In the genomic region with DNA sequence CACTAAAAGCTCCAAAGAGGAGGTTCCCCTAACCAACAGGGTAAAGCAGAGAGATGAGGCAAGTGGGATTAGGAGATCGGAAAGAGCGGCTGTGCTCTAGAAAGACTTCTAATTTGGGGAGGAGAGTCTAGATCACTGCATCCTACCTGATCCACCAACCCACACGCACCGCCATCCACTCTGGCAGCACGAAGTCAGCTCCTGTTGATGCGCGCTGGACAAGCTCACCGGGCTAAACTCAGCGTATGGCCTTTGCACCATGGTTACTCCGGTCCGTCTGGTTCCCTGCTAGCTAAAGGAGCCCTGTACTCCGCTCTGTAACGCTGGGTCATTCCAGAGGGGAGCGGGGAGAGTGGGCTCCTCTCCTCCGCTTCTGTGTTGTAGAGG, we compare ENCODE assay signal across 16 mouse cellular contexts. TPM values are rescaled to one million over a fixed set of nuclear protein-coding genes. Genes with fewer than 3 reads are reported as not detected.
A peak's percentile ranks its signal among the peaks of the same experiment; 100 is the strongest.
DNase-seq lines count a peak whose midpoint lies in the region; ATAC-seq lines count a peak whose summit lies in the region.
"Had no signal": no experiment of that assay in that cellular context is flagged by ENCODE, and none has a peak within 500 bp of the region (broad histone marks: within the 10 kb centered on the region; RNA-seq: fewer than 3 reads in every experiment).

No protein-coding gene starts in this region.

- peaks cover 91% of the 10 kb centered on the region for H3K27me3 ChIP-seq in megakaryocyte, embryonic 14.5 days (replicated peaks)
- peaks cover 99% of the 10 kb centered on the region for H3K27me3 ChIP-seq in embryonic facial prominence, embryonic 10.5 days (replicated peaks; ENCODE audit: low read depth, poor library complexity, severe bottlenecking)
- peaks cover 100% of the 10 kb centered on the region for H3K27me3 ChIP-seq in midbrain, embryonic 10.5 days (ENCODE audit: low read depth, poor library complexity, severe bottlenecking)
- peaks cover 96% of the 10 kb centered on the region for H3K27me3 ChIP-seq in kidney, embryonic 15.5 days

- 2% methylated on average over 15 of the region's 15 CpGs for WGBS in embryonic facial prominence, embryonic 10.5 days
- WGBS in midbrain, embryonic 10.5 days, result under 1% methylated on average over 15 of the region's 15 CpGs
- WGBS in kidney, embryonic 15.5 days, result 0% methylated on average over 15 of the region's 15 CpGs

- peak; percentile 49 for DNase-seq in embryonic facial prominence, embryonic 10.5 days (ENCODE audit: low spot score)
- DNase-seq in midbrain, embryonic 10.5 days (ENCODE audit: low spot score), result peak; percentile 52
- no peak for DNase-seq in adrenal gland, postnatal 14 days
- no peak for DNase-seq in spleen, postnatal 14 days (ENCODE audit: low spot score in 2 of 2)
- DNase-seq: cerebellum, adult 8-10 months; layer of hippocampus, postnatal 36 days; lung, adult 18-20 months; spleen, adult 18-20 months had no signal

- H3K4me2 ChIP-seq in kidney, embryonic 15.5 days, result no peak overlapping the region

- 0 out of 2 replicates have a peak, but pooled peaks cover 6% of the 10 kb centered on the region for H3K9me3 ChIP-seq in megakaryocyte, embryonic 14.5 days
- no peaks in the 10 kb centered on the region for H3K9me3 ChIP-seq in embryonic facial prominence, embryonic 10.5 days
- H3K9me3 ChIP-seq in midbrain, embryonic 10.5 days (replicated peaks), result no peaks in the 10 kb centered on the region
- H3K9me3 ChIP-seq in kidney, embryonic 15.5 days (replicated peaks), result no peaks in the 10 kb centered on the region
- H3K9me3 ChIP-seq: limb, embryonic 15.5 days had no signal

- H3K27ac ChIP-seq in embryonic facial prominence, embryonic 10.5 days (replicated peaks), result no peak overlapping the region
- H3K27ac ChIP-seq in midbrain, embryonic 10.5 days (replicated peaks), result peak overlapping the region; percentile 91
- no peak overlapping the region for H3K27ac ChIP-seq in kidney, embryonic 15.5 days
- H3K27ac ChIP-seq: limb, embryonic 15.5 days had no signal

- peaks cover 28% of the 10 kb centered on the region for H3K4me1 ChIP-seq in megakaryocyte, embryonic 14.5 days
- H3K4me1 ChIP-seq in embryonic facial prominence, embryonic 10.5 days, result peaks cover 18% of the 10 kb centered on the region
- peaks cover 70% of the 10 kb centered on the region for H3K4me1 ChIP-seq in midbrain, embryonic 10.5 days
- H3K4me1 ChIP-seq in kidney, embryonic 15.5 days, result peaks cover 34% of the 10 kb centered on the region

- no peak overlapping the region for H3K9ac ChIP-seq in kidney, embryonic 15.5 days
- H3K9ac ChIP-seq: limb, embryonic 15.5 days had no signal

- no peak for ATAC-seq in megakaryocyte, adult 5-6 weeks (ENCODE audit: poor library complexity, severe bottlenecking)
- ATAC-seq in kidney, embryonic 15.5 days (replicated peaks; ENCODE audit: low FRiP score), result no peak; the same call in 1 of the 2 replicates

- H3K36me3 ChIP-seq in megakaryocyte, embryonic 14.5 days (replicated peaks; ENCODE audit: low read length), result no peaks in the 10 kb centered on the region
- H3K36me3 ChIP-seq in embryonic facial prominence, embryonic 10.5 days (replicated peaks), result no peaks in the 10 kb centered on the region
- H3K36me3 ChIP-seq in midbrain, embryonic 10.5 days, result no peaks in the 10 kb centered on the region
- H3K36me3 ChIP-seq in kidney, embryonic 15.5 days, result no peaks in the 10 kb centered on the region
- H3K36me3 ChIP-seq: limb, embryonic 15.5 days had no signal

- peak overlapping the region; percentile 42 for H3K4me3 ChIP-seq in megakaryocyte, embryonic 14.5 days (replicated peaks)
- no peak overlapping the region for H3K4me3 ChIP-seq in embryonic facial prominence, embryonic 10.5 days
- H3K4me3 ChIP-seq in midbrain, embryonic 10.5 days, result peak overlapping the region; percentile 51
- no peak overlapping the region for H3K4me3 ChIP-seq in kidney, embryonic 15.5 days (replicated peaks)

RNA-seq across cellular contexts. Expression of gene En2, which starts 6.4 kb away (rescaled TPM):
- polyA plus RNA-seq in megakaryocyte, embryonic 14.5 days (2012; ENCODE audit: insufficient read depth, low replicate concordance), result 0.47 TPM in 1 of 2 replicates, not detected in the other
- total RNA-seq in megakaryocyte, adult 5-6 weeks (2015), result not detected in 2 replicates
- total RNA-seq in megakaryocyte, adult 5-6 weeks (2017), result not detected in 2 replicates
- polyA plus RNA-seq in embryonic facial prominence, embryonic 10.5 days (2016; fragmentation: Nextera tagmentation; extraction: Ambion mirVana), result 0.05 TPM in 1 of 2 replicates, not detected in the other
- 0.84 and 1.1 TPM in 2 replicates for polyA plus RNA-seq in midbrain, embryonic 10.5 days (2016; fragmentation: Nextera tagmentation; extraction: Ambion mirVana)
- 0.19 and 0.30 TPM in 2 replicates for total RNA-seq in adrenal gland, postnatal 14 days (2021)
- polyA plus RNA-seq in kidney, embryonic 15.5 days (2015; fragmentation: Nextera tagmentation; extraction: Ambion mirVana), result 0.09 and 0.15 TPM in 2 replicates
- polyA plus RNA-seq: C2C12; gonadal fat pad, adult 2 months; heart, postnatal 0 days; intestine, embryonic 14.5 days; limb, embryonic 15.5 days had no signal

Comparison
In these comparisons a context has a peak if more than half of its experiments do, and no peak if none do; other contexts are left out.
1. H3K4me3 ChIP-seq: peak in megakaryocyte, embryonic 14.5 days (single experiment) and midbrain, embryonic 10.5 days (single experiment); none in embryonic facial prominence, embryonic 10.5 days (single experiment) and kidney, embryonic 15.5 days (single experiment).
2. DNase-seq: peak in embryonic facial prominence, embryonic 10.5 days (single experiment) and midbrain, embryonic 10.5 days (single experiment); none in adrenal gland, postnatal 14 days (single experiment) and spleen, postnatal 14 days (0 of 2).